Mouse (Mus musculus): Measurements from ENCODE around the gene Adap1. TPM values are rescaled to one million over a fixed set of nuclear protein-coding genes. Genes with fewer than 3 reads are reported as not detected.

Gene Adap1
- polyA plus RNA-seq, 1 experiment from 2014 or later: 4.5 TPM

DNA sequence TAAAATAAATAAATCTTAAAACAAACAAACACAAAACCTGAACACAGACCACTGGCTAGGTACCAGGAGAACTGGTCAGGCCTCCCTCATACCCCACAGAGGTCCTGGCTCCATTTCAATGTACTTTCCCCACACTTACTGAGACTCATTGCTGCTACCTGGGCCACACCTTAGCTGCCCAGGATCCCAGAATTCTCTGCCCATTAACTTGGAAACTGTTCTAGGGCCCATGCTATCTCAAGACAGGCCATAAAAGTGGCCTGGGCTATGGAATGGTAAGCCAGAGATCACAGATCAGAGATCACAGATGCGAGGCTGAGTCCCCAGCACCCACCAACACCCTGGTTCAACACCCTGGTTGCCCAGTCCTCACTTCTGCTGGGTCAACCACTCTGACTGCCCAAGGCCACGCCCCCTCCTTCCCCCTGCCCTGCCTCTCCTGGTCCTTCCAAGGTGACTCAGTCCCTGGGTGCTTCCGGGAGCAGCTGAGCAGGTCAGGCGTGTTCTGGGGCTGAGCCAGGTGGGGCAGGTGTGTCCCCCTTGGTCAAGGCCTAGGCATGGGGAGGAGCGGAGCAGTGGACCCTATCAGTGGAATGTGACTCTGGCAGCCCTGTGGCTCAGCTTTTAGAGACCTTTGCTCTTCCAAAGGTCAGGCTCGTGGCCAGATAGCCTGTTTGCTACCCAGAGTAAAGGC is 8.3 kb downstream of the Adap1 start:
- Histone ChIP-seq H3K4me2 (replicated peaks) (no peak overlapping the region), H3K36me3 (no peaks in the 10 kb centered on the region), H3K27ac (replicated peaks) (no peak overlapping the region), H3K4me1 (no peaks in the 10 kb centered on the region), H3K9me3 (no peaks in the 10 kb centered on the region), H3K4me3 (no peak overlapping the region), H3K27me3 (0 out of 2 replicates have a peak, but pooled peaks cover 8% of the 10 kb centered on the region), H3K9ac (replicated peaks) (no peak overlapping the region)
- ATAC-seq (ENCODE audit: low FRiP score, low read depth): no peak
- WGBS: 78% methylated on average over 6 of the region's 6 CpGs

DNA sequence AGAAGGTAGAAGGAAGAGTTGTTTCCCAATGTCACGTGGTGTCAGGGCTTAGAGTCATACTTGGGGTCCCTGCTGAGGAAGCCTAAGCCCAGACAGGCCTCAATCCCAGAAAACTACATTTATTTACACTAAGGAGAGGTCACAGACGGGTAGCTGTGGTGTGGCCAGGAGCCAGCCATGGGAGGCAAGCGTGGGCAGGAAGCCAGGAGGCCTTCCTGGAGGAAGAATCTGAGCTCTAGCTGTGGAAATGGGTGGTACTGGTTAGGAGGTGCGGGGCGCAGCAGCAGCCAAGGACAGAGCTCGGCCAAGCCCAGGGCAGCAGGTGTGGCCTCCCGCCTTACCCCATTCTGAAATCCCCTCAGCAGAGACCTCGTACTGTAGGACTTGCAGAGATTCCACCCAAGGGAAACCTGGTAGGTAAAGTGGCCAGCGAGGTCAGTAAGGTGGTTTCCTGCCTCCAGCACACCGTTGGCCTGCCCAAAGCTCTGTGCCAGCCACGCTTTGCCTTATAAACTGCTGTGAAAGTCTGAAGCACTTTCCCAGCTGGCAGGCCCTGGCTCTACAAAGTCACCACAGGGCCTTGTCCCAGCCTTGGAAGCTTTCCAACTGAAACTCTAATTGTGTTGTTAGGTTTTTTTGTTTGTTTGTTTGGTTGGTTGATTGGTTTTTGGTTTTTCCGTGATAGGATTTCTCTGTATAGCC is 10.3 kb downstream of the Adap1 start:
- no peak for ATAC-seq (ENCODE audit: low FRiP score, low read depth)
- Histone ChIP-seq H3K4me1 (no peaks in the 10 kb centered on the region), H3K4me2 (replicated peaks) (no peak overlapping the region), H3K4me3 (no peak overlapping the region), H3K9me3 (no peaks in the 10 kb centered on the region), H3K27me3 (0 out of 2 replicates have a peak, but pooled peaks cover 2% of the 10 kb centered on the region), H3K9ac (replicated peaks) (no peak overlapping the region), H3K27ac (replicated peaks) (no peak overlapping the region), H3K36me3 (no peaks in the 10 kb centered on the region)
- 87% methylated on average over 12 of the region's 12 CpGs for WGBS

DNA sequence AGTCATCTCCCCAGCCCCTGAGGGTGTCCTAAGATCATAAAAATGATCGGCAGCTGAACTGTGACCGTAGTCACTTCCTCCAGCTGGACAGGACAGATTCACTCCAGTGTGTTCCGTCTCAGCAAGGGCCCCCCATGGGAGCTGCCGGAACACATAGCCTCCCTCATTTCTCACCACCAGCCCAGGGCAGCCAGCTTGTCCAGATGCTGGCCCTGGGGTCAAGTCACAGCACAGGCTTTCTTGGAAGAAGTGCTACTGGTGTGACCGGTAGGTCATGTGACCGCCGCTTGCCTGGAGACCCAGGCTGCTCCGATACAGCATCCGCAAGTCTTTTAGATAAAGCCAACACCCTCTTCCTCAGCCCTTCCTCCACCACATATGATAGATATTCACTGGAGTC is 11.9 kb downstream of the Adap1 start:
- Histone ChIP-seq H3K27me3 (no peaks in the 10 kb centered on the region), H3K9ac (replicated peaks) (no peak overlapping the region), H3K9me3 (no peaks in the 10 kb centered on the region), H3K4me1 (no peaks in the 10 kb centered on the region), H3K27ac (replicated peaks) (no peak overlapping the region), H3K36me3 (no peaks in the 10 kb centered on the region), H3K4me2 (replicated peaks) (no peak overlapping the region), H3K4me3 (no peak overlapping the region)
- WGBS: 87% methylated on average over 9 of the region's 9 CpGs
- no peak for ATAC-seq (ENCODE audit: low FRiP score, low read depth)

DNA sequence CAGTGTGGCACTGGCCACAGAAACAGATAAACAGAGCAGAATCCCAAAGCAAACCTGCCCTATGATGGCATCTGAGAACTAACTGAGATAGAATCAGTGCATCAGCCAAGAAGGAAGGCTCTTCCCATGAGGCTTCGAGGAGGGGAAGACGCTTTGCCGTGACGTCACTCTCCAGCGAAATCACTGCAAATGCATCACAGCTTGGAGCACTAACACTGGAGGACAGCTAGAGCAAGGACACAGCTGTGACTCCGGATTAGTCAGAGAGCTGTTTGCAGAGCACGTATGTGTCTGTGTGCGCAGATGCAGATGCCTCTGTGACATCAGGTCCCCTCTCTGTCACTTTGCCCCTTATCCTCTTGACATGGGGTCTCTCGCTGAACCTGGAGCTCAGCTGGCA is 13.6 kb downstream of the Adap1 start:
- 89% methylated on average over 9 of the region's 9 CpGs for WGBS
- Histone ChIP-seq H3K9ac (replicated peaks) (no peak overlapping the region), H3K4me3 (no peak overlapping the region), H3K9me3 (no peaks in the 10 kb centered on the region), H3K4me1 (no peaks in the 10 kb centered on the region), H3K27ac (replicated peaks) (no peak overlapping the region), H3K36me3 (no peaks in the 10 kb centered on the region), H3K4me2 (replicated peaks) (no peak overlapping the region), H3K27me3 (no peaks in the 10 kb centered on the region)
- ATAC-seq (ENCODE audit: low FRiP score, low read depth): no peak

DNA sequence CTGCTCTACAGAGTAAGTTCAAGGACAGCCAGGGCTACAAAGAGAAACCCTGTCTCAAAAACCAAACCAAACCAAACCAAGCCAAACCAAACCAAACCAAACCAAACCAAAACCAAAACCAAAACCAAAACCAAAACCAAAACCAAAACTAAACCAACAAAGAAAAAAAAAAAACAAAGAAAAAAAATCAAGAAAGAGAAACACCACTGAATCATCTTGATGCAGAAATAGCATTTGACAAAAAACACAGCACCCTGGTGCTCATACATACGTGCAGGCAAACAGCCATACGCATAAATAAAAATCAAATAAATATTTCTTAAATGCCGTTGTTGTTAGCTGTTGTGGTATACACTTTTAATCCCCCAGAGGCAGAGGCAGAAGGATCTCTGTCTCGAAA is 14.9 kb downstream of the Adap1 start:
- no peaks in the 10 kb centered on the region for H3K9me3 ChIP-seq
- H3K27ac ChIP-seq (replicated peaks): no peak overlapping the region
- WGBS: 90% methylated on average over 4 of the region's 4 CpGs
- no peak overlapping the region for H3K4me2 ChIP-seq (replicated peaks)
- H3K4me3 ChIP-seq: no peak overlapping the region
- ATAC-seq (ENCODE audit: low FRiP score, low read depth): no peak
- H3K9ac ChIP-seq (replicated peaks): no peak overlapping the region
- no peaks in the 10 kb centered on the region for H3K36me3 ChIP-seq
- no peaks in the 10 kb centered on the region for H3K4me1 ChIP-seq
- H3K27me3 ChIP-seq: no peaks in the 10 kb centered on the region

DNA sequence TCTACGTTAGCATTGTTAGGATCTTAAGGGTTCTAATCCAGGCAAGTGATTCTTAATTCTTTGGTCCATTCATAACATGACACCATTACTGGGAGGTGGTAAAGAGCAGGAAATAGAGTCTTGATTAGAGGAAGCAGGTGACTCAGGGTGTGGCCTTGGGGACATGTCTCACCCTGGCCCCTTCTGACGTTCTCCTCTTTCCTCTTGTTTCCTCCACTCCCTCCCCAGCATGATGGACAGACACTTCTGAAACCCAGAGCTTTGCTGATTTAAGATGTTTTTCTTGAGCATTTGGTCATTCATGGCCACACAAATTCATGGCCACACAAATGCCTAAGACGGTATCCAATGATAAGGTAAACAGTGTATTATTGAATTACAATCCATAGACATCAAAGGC is 15.5 kb downstream of the Adap1 start:
- Histone ChIP-seq H3K4me3 (no peak overlapping the region), H3K27ac (replicated peaks) (no peak overlapping the region), H3K4me1 (no peaks in the 10 kb centered on the region), H3K9ac (replicated peaks) (no peak overlapping the region), H3K4me2 (replicated peaks) (no peak overlapping the region), H3K36me3 (no peaks in the 10 kb centered on the region), H3K27me3 (no peaks in the 10 kb centered on the region), H3K9me3 (no peaks in the 10 kb centered on the region)
- 78% methylated on average over 3 of the region's 3 CpGs for WGBS
- ATAC-seq (ENCODE audit: low FRiP score, low read depth): no peak

DNA sequence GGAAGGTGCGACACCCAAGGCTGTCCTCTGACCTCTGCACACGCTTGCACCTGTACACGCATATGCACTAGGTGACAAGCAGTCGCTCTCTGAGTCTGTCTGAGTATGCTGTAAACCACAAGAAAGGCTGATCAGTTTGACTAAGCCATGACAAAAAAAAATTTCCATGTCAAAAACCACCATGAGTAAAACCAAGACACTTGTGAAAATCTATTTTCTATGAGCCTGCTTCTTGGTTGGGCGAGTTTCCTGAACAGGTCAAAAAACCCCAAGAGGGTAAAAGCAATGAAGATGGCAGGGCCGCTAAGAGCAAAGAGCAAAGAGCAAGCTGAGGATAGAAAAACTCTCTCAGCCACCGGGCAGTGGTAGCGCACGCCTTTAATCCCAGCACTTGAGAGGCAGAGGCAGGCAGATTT is 21.8 kb downstream of the Adap1 start:
- H3K4me2 ChIP-seq (replicated peaks): no peak overlapping the region
- ATAC-seq (ENCODE audit: low FRiP score, low read depth): no peak

DNA sequence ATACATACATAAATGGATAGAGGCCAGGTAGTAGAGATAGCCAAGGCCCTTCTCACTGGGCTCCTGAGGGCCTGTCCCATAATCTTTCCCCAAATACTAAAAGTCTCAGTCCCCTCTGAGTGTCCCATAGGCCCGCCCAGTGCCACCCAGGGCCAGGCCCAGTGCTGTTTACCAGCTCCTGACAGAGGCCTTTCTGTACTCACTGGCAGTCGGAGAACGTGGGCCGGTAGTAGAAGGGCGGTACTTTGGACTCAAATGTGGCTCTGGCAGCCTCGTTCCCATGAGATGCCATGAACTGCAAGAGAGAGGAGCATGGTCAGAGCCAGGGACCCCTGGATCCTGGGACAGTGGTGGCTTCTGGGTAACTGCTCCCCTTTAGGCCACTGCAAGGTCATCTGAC is 23.3 kb downstream of the Adap1 start:
- no peaks in the 10 kb centered on the region for H3K27me3 ChIP-seq
- no peak for ATAC-seq (ENCODE audit: low FRiP score, low read depth)
- WGBS: 88% methylated on average over 6 of the region's 6 CpGs

More for the DNA sequence above, 21.8 kb downstream of the Adap1 start:
- WGBS: 88% methylated on average over 9 of the region's 9 CpGs
- H3K9ac ChIP-seq (replicated peaks): no peak overlapping the region
- no peaks in the 10 kb centered on the region for H3K27me3 ChIP-seq
- no peak overlapping the region for H3K4me3 ChIP-seq
- H3K4me1 ChIP-seq: no peaks in the 10 kb centered on the region
- H3K27ac ChIP-seq (replicated peaks): no peak overlapping the region
- H3K36me3 ChIP-seq: no peaks in the 10 kb centered on the region
- H3K9me3 ChIP-seq: no peaks in the 10 kb centered on the region

DNA sequence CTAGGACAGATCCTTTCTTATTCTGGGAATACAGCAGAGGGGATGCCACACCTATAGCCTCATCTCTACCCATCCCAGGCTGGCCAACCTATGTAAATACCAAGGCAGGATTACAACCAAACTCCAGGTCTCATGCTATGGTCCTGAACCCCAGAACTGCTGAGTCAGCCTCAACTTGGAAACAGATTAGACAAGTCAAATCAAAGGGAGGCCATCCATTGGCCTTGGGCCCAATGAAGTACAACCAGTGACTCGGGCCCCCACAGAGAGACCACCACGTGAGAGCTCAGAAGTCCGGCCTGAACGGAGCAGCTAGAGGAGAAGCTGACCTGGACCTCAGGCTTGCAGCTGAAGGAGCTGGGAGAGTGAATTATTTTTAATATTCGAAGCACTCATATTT is 27.7 kb downstream of the Adap1 start:
- no peak overlapping the region for H3K9ac ChIP-seq (replicated peaks)
- no peaks in the 10 kb centered on the region; the same call in 1 of the 2 replicates for H3K9me3 ChIP-seq
- H3K4me1 ChIP-seq: no peaks in the 10 kb centered on the region
- no peak for ATAC-seq (ENCODE audit: low FRiP score, low read depth)
- no peak overlapping the region for H3K4me3 ChIP-seq
- H3K4me2 ChIP-seq (replicated peaks): no peak overlapping the region
- no peaks in the 10 kb centered on the region for H3K27me3 ChIP-seq
- H3K36me3 ChIP-seq: no peaks in the 10 kb centered on the region
- H3K27ac ChIP-seq (replicated peaks): no peak overlapping the region
- 76% methylated on average over 5 of the region's 5 CpGs for WGBS

More for the DNA sequence above, 23.3 kb downstream of the Adap1 start:
- Histone ChIP-seq H3K4me2 (replicated peaks) (no peak overlapping the region), H3K36me3 (no peaks in the 10 kb centered on the region), H3K27ac (replicated peaks) (no peak overlapping the region), H3K4me3 (no peak overlapping the region), H3K9me3 (no peaks in the 10 kb centered on the region), H3K4me1 (no peaks in the 10 kb centered on the region), H3K9ac (replicated peaks) (no peak overlapping the region)

DNA sequence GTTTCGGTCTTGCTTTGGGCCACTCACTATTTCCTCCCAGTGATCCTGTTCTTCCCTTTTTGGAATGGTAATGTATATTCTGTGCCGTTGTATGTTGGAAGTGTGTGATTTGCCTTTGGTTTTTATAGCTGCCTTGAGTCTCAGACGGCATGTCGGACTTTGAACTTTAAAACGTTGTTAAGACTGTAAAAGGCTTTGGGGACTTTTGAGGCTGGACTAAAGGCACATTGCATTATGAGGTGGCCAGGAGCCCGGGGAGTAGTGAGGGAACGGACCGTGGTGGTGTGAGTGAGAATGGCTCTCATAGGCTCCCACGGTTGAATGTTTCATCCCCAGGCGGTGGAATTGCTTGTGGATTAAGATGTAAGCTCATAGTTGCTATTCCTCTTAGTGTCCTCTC is 28.3 kb downstream of the Adap1 start:
- Histone ChIP-seq H3K4me3 (no peak overlapping the region), H3K27ac (replicated peaks) (no peak overlapping the region), H3K9me3 (no peaks in the 10 kb centered on the region; the same call in 1 of the 2 replicates), H3K9ac (replicated peaks) (no peak overlapping the region), H3K27me3 (no peaks in the 10 kb centered on the region), H3K4me1 (no peaks in the 10 kb centered on the region), H3K4me2 (replicated peaks) (no peak overlapping the region), H3K36me3 (no peaks in the 10 kb centered on the region)
- WGBS: 90% methylated on average over 10 of the region's 10 CpGs
- no peak for ATAC-seq (ENCODE audit: low FRiP score, low read depth)

DNA sequence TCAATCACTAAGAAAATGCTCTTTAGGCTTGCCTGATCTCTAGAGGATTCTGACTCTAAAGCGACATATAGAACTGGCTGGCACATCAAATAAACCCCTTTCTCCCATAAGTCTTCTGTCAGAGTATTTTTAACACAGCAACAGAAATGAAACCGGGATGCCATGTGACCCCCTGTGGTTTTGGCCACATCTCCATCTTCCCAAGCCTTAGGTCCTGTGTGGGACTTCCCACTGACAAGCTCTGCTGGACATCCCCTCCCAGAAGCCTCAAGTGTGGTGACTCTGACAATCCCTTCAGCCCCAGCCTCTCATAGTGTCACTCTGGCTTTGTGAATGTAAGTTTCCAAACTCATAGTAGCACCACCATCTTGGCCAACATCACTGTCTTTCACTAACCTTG is 31.3 kb downstream of the Adap1 start:
- Histone ChIP-seq H3K4me3 (no peak overlapping the region), H3K27me3 (no peaks in the 10 kb centered on the region), H3K4me1 (no peaks in the 10 kb centered on the region), H3K4me2 (replicated peaks) (no peak overlapping the region), H3K9ac (replicated peaks) (no peak overlapping the region), H3K9me3 (no peaks in the 10 kb centered on the region; the same call in 1 of the 2 replicates), H3K36me3 (no peaks in the 10 kb centered on the region), H3K27ac (replicated peaks) (no peak overlapping the region)
- 88% methylated on average over 2 of the region's 2 CpGs for WGBS
- ATAC-seq (ENCODE audit: low FRiP score, low read depth): no peak

DNA sequence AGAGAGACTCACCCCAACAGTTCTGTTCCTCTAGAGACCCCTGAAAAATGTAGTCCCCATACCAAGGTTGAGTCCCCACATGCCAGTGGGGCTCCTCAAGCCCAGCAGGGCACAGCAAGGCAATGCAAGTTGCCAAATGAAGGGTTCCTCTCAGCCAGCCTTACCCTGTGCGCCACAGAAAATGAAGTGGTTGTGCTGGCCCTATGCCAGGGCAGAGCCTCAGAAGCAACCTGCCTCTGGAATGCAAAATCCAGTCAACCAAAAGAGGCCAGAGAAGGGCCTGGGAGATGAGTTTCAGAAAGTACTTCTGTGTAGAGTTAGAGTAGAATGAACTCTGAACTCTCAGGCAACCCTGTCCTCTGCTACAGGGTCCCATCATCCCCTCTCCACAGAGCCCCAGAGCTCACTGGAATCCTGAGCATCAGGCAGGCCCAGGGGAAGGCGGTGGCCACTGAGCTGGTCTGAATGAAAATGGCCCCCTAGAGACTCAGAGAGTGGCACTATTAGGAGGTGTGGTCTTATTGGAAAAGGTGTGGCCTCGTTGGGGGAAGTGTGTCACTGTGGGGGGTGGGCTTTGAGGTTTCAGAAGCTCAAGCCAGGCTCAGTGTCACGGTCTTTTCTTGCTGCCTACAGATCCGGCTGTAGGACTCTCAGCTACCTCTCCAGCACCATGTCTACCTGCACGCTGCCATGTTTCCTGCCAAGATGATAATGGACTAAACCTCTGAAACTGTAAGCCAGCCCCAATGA is 33.4 kb downstream of the Adap1 start:
- no peak overlapping the region for H3K9ac ChIP-seq (replicated peaks)
- no peaks in the 10 kb centered on the region for H3K4me1 ChIP-seq
- H3K4me2 ChIP-seq (replicated peaks): no peak overlapping the region
- no peaks in the 10 kb centered on the region; the same call in 1 of the 2 replicates for H3K9me3 ChIP-seq
- H3K4me3 ChIP-seq: no peak overlapping the region
- WGBS: 74% methylated on average over 6 of the region's 6 CpGs
- no peak overlapping the region for H3K27ac ChIP-seq (replicated peaks)
- no peak for ATAC-seq (ENCODE audit: low FRiP score, low read depth)
- no peaks in the 10 kb centered on the region for H3K36me3 ChIP-seq
- H3K27me3 ChIP-seq: no peaks in the 10 kb centered on the region

Data from midbrain, embryonic 12.5 days (tissue).